Mouse (Mus musculus): ENCODE results near the gene Tox3. TPM values are rescaled to one million over a fixed set of nuclear protein-coding genes. Genes with fewer than 3 reads are reported as not detected.

The Tox3 gene
- polyA plus RNA-seq, 1 experiment, result 5.7 TPM

GRCm38 (mm10) chr8:90314312-90314711, 33.8 kb downstream of the Tox3 start:
- Histone ChIP-seq H3K27ac (ENCODE audit: insufficient read depth, low read length) (no peak overlapping the region), H3K9me3 (replicated peaks; ENCODE audit: control insufficient read depth, insufficient read depth, low read length, poor library complexity, severe bottlenecking) (no peaks in the 10 kb centered on the region), H3K27me3 (ENCODE audit: control insufficient read depth, insufficient read depth, low read length, poor library complexity, severe bottlenecking) (no peaks in the 10 kb centered on the region; the same call in 1 of the 2 replicates), H3K9ac (ENCODE audit: low read depth, poor library complexity, severe bottlenecking) (no peak overlapping the region), H3K36me3 (ENCODE audit: control insufficient read depth, insufficient read depth, low read length, poor library complexity, severe bottlenecking) (no peaks in the 10 kb centered on the region), H3K4me3 (ENCODE audit: low read depth, low read length) (no peak overlapping the region), H3K4me1 (ENCODE audit: control insufficient read depth, insufficient read depth, low read length) (no peaks in the 10 kb centered on the region)
- TF ChIP-seq CTCF (IDR thresholded peaks at IDR 0.05; ENCODE audit: low read depth, low read length) (no peak), EP300 (IDR thresholded peaks at IDR 0.05; ENCODE audit: insufficient read depth, low read depth, low read length) (no peak), POLR2A (IDR thresholded peaks at IDR 0.05; ENCODE audit: insufficient read depth, low read length) (no peak)

GRCm38 (mm10) chr8:90302951-90303350, 45.2 kb downstream of the Tox3 start:
- Histone ChIP-seq H3K36me3 (ENCODE audit: control insufficient read depth, insufficient read depth, low read length, poor library complexity, severe bottlenecking) (no peaks in the 10 kb centered on the region), H3K9ac (ENCODE audit: low read depth, poor library complexity, severe bottlenecking) (no peak overlapping the region), H3K27ac (ENCODE audit: insufficient read depth, low read length) (no peak overlapping the region), H3K27me3 (ENCODE audit: control insufficient read depth, insufficient read depth, low read length, poor library complexity, severe bottlenecking) (no peaks in the 10 kb centered on the region), H3K9me3 (replicated peaks; ENCODE audit: control insufficient read depth, insufficient read depth, low read length, poor library complexity, severe bottlenecking) (peaks cover 3% of the 10 kb centered on the region; the same call in 1 of the 2 replicates), H3K4me1 (ENCODE audit: control insufficient read depth, insufficient read depth, low read length) (no peaks in the 10 kb centered on the region), H3K4me3 (ENCODE audit: low read depth, low read length) (no peak overlapping the region)
- TF ChIP-seq EP300 (IDR thresholded peaks at IDR 0.05; ENCODE audit: insufficient read depth, low read depth, low read length) (no peak), POLR2A (IDR thresholded peaks at IDR 0.05; ENCODE audit: insufficient read depth, low read length) (no peak)

GRCm38 (mm10) chr8:90302252-90302651, 45.9 kb downstream of the Tox3 start:
- H3K27ac ChIP-seq (ENCODE audit: insufficient read depth, low read length), result no peak overlapping the region
- TF ChIP-seq EP300 (IDR thresholded peaks at IDR 0.05; ENCODE audit: insufficient read depth, low read depth, low read length) (no peak), POLR2A (IDR thresholded peaks at IDR 0.05; ENCODE audit: insufficient read depth, low read length) (no peak), CTCF (IDR thresholded peaks at IDR 0.05; ENCODE audit: low read depth, low read length) (no peak)
- H3K4me3 ChIP-seq (ENCODE audit: low read depth, low read length), result no peak overlapping the region

GRCm38 (mm10) chr8:90301543-90301942, 46.6 kb downstream of the Tox3 start:
- no peak overlapping the region for H3K4me3 ChIP-seq (ENCODE audit: low read depth, low read length)
- H3K4me1 ChIP-seq (ENCODE audit: control insufficient read depth, insufficient read depth, low read length), result peaks cover 2% of the 10 kb centered on the region
- no peaks in the 10 kb centered on the region for H3K36me3 ChIP-seq (ENCODE audit: control insufficient read depth, insufficient read depth, low read length, poor library complexity, severe bottlenecking)
- H3K9me3 ChIP-seq (replicated peaks; ENCODE audit: control insufficient read depth, insufficient read depth, low read length, poor library complexity, severe bottlenecking), result peaks cover 3% of the 10 kb centered on the region; the same call in 1 of the 2 replicates
- no peak for TF ChIP-seq CTCF (IDR thresholded peaks at IDR 0.05; ENCODE audit: low read depth, low read length)
- TF ChIP-seq POLR2A (IDR thresholded peaks at IDR 0.05; ENCODE audit: insufficient read depth, low read length), result no peak
- TF ChIP-seq EP300 (IDR thresholded peaks at IDR 0.05; ENCODE audit: insufficient read depth, low read depth, low read length), result no peak
- H3K27me3 ChIP-seq (ENCODE audit: control insufficient read depth, insufficient read depth, low read length, poor library complexity, severe bottlenecking), result no peaks in the 10 kb centered on the region
- H3K27ac ChIP-seq (ENCODE audit: insufficient read depth, low read length), result no peak overlapping the region
- H3K9ac ChIP-seq (ENCODE audit: low read depth, poor library complexity, severe bottlenecking), result no peak overlapping the region

More at GRCm38 (mm10) chr8:90302252-90302651, 45.9 kb downstream of the Tox3 start:
- peaks cover 3% of the 10 kb centered on the region; the same call in 1 of the 2 replicates for H3K9me3 ChIP-seq (replicated peaks; ENCODE audit: control insufficient read depth, insufficient read depth, low read length, poor library complexity, severe bottlenecking)
- no peak overlapping the region for H3K9ac ChIP-seq (ENCODE audit: low read depth, poor library complexity, severe bottlenecking)
- H3K4me1 ChIP-seq (ENCODE audit: control insufficient read depth, insufficient read depth, low read length), result no peaks in the 10 kb centered on the region
- no peaks in the 10 kb centered on the region for H3K27me3 ChIP-seq (ENCODE audit: control insufficient read depth, insufficient read depth, low read length, poor library complexity, severe bottlenecking)
- H3K36me3 ChIP-seq (ENCODE audit: control insufficient read depth, insufficient read depth, low read length, poor library complexity, severe bottlenecking), result no peaks in the 10 kb centered on the region

- H3K9ac ChIP-seq (ENCODE audit: low read depth, poor library complexity, severe bottlenecking), result no peak overlapping the region
- H3K36me3 ChIP-seq (ENCODE audit: control insufficient read depth, insufficient read depth, low read length, poor library complexity, severe bottlenecking), result no peaks in the 10 kb centered on the region
- H3K27ac ChIP-seq (ENCODE audit: insufficient read depth, low read length), result no peak overlapping the region
- H3K27me3 ChIP-seq (ENCODE audit: control insufficient read depth, insufficient read depth, low read length, poor library complexity, severe bottlenecking), result no peaks in the 10 kb centered on the region
- 0 out of 2 replicates have a peak, but pooled peaks cover 3% of the 10 kb centered on the region for H3K9me3 ChIP-seq (replicated peaks; ENCODE audit: control insufficient read depth, insufficient read depth, low read length, poor library complexity, severe bottlenecking)
- TF ChIP-seq EP300 (IDR thresholded peaks at IDR 0.05; ENCODE audit: insufficient read depth, low read depth, low read length) (no peak), POLR2A (IDR thresholded peaks at IDR 0.05; ENCODE audit: insufficient read depth, low read length) (no peak)
- peaks cover 2% of the 10 kb centered on the region for H3K4me1 ChIP-seq (ENCODE audit: control insufficient read depth, insufficient read depth, low read length)
- no peak overlapping the region for H3K4me3 ChIP-seq (ENCODE audit: low read depth, low read length)
These were observed 47.2 kb downstream of the Tox3 start for GRCm38 (mm10) chr8:90300973-90301372.

- H3K9ac ChIP-seq (ENCODE audit: low read depth, poor library complexity, severe bottlenecking), result no peak overlapping the region
- no peak for TF ChIP-seq EP300 (IDR thresholded peaks at IDR 0.05; ENCODE audit: insufficient read depth, low read depth, low read length)
- TF ChIP-seq POLR2A (IDR thresholded peaks at IDR 0.05; ENCODE audit: insufficient read depth, low read length), result no peak
- no peak for TF ChIP-seq CTCF (IDR thresholded peaks at IDR 0.05; ENCODE audit: low read depth, low read length)
- no peaks in the 10 kb centered on the region for H3K36me3 ChIP-seq (ENCODE audit: control insufficient read depth, insufficient read depth, low read length, poor library complexity, severe bottlenecking)
- peaks cover 3% of the 10 kb centered on the region; the same call in 1 of the 2 replicates for H3K9me3 ChIP-seq (replicated peaks; ENCODE audit: control insufficient read depth, insufficient read depth, low read length, poor library complexity, severe bottlenecking)
- no peaks in the 10 kb centered on the region for H3K27me3 ChIP-seq (ENCODE audit: control insufficient read depth, insufficient read depth, low read length, poor library complexity, severe bottlenecking)
- peaks cover 2% of the 10 kb centered on the region for H3K4me1 ChIP-seq (ENCODE audit: control insufficient read depth, insufficient read depth, low read length)
- no peak overlapping the region for H3K27ac ChIP-seq (ENCODE audit: insufficient read depth, low read length)
- H3K4me3 ChIP-seq (ENCODE audit: low read depth, low read length), result no peak overlapping the region
These were observed 54.1 kb downstream of the Tox3 start for GRCm38 (mm10) chr8:90294061-90294460.

Measured in ES-Bruce4 (cell line).